ENCODE assay signal across 8 mouse cellular contexts in the genomic region with DNA sequence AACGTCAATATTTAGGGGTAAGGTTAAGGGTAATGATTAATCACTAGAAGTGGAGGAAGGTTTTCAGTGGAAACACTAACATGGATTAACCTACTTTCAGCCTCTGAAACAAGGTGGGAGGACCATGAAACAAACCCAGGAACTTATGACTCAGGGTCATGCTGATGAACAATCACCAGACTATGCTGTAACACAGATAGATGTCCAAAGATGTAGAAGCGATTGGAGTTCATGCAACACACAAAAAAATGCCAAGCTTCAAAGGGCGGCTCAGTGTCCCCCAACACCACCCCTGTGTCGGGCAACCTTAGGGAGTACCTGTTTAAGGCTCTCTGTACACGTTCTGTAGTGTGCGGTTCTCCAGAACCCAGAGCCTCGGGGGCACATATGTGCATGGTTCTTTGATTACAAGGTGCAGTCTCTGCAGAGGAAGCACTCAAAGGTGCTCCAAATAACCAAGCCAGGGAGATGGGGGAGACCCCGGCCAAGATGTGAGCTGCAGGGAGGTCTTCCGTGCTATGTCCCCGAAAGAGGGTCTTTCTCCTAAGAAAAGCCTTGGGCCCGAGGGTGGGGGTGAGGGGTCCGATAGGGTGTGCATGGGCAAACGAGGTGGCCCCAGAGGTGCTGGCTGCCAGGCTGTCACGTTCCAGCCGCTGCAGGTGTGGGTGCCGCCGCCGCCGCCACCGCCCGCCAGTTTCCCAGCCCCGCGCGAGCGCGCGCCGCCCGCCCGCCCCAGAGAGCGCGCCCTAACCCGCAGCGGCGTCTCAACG. TPM values are rescaled to one million over a fixed set of nuclear protein-coding genes. Genes with fewer than 3 reads are reported as not detected.
DNase-seq lines count a peak whose midpoint lies in the region; ATAC-seq and TF ChIP-seq lines count a peak whose summit lies in the region.

No protein-coding gene starts in this region.

- no peak for TF ChIP-seq POLR2A in liver, adult 2 months (IDR thresholded peaks at IDR 0.05; ENCODE audit: extremely low read depth, insufficient read depth, low read length)

- H3K36me3 ChIP-seq in liver, adult 2 months (ENCODE audit: control insufficient read depth, insufficient read depth, low read length), result peaks cover 4% of the 10 kb centered on the region; the same call in 1 of the 2 replicates
- peaks cover 3% of the 10 kb centered on the region for H3K36me3 ChIP-seq in forebrain, embryonic 12.5 days (replicated peaks)
- no peaks in the 10 kb centered on the region for H3K36me3 ChIP-seq in neural tube, embryonic 14.5 days (ENCODE audit: control insufficient read depth, insufficient read depth, low read length)

- H3K9ac ChIP-seq in liver, adult 2 months (ENCODE audit: low read depth, low read length), result peak overlapping the region; percentile 90
- H3K9ac ChIP-seq in forebrain, embryonic 12.5 days, result peak overlapping the region; percentile 92
- H3K9ac ChIP-seq in neural tube, embryonic 14.5 days (replicated peaks; ENCODE audit: low read depth, low read length), result peak overlapping the region; percentile 92

- H3K9me3 ChIP-seq in forebrain, embryonic 12.5 days, result no peaks in the 10 kb centered on the region
- no peaks in the 10 kb centered on the region for H3K9me3 ChIP-seq in neural tube, embryonic 14.5 days (ENCODE audit: control insufficient read depth, low read length)

- peak; percentile 96 for DNase-seq in liver, adult 2 months (ENCODE audit: extremely low read depth, low read depth, low spot score)
- DNase-seq in liver (no peak), NIH3T3 (ENCODE audit: low read depth) (peak; percentile 57)
- DNase-seq in kidney, postnatal 14 days, result peak; percentile 10
- no peak for DNase-seq in embryo, embryonic 10 days (ENCODE audit: low spot score)
- DNase-seq in cerebellum, postnatal 10 days, result no peak

- peak; percentile 63 for ATAC-seq in forebrain, embryonic 12.5 days (ENCODE audit: low FRiP score)
- peak; percentile 49 for ATAC-seq in neural tube, embryonic 14.5 days (ENCODE audit: low read depth)

- TF ChIP-seq CTCF in liver, adult 2 months (IDR thresholded peaks at IDR 0.05; ENCODE audit: low read depth, low read length), result no peak

- peak overlapping the region; percentile 94 for H3K27ac ChIP-seq in liver, adult 2 months (replicated peaks; ENCODE audit: insufficient read depth, low read depth, low read length)
- peak overlapping the region; percentile 93 for H3K27ac ChIP-seq in forebrain, embryonic 12.5 days
- H3K27ac ChIP-seq in neural tube, embryonic 14.5 days (ENCODE audit: low read depth, low read length), result peak overlapping the region; percentile 99

- H3K4me3 ChIP-seq in liver, adult 2 months (ENCODE audit: insufficient read depth, low read depth, low read length), result peak overlapping the region; percentile 89
- peak overlapping the region; percentile 84 for H3K4me3 ChIP-seq in forebrain, embryonic 12.5 days (replicated peaks)
- H3K4me3 ChIP-seq in neural tube, embryonic 14.5 days (ENCODE audit: low read depth, low read length), result peak overlapping the region; percentile 75

- peaks cover 21% of the 10 kb centered on the region for H3K79me2 ChIP-seq in liver, adult 2 months (ENCODE audit: control insufficient read depth, insufficient read depth, low read length)

- WGBS in liver, adult 2 months, result 1% methylated on average over 36 of the region's 36 CpGs
- 8% methylated on average over 36 of the region's 36 CpGs for WGBS in forebrain, embryonic 12.5 days
- 10% methylated on average over 29 of the region's 36 CpGs for WGBS in neural tube, embryonic 14.5 days

- H3K4me1 ChIP-seq in liver, adult 2 months (ENCODE audit: control insufficient read depth, insufficient read depth, low read length), result peaks cover 10% of the 10 kb centered on the region; the same call in 1 of the 2 replicates
- H3K4me1 ChIP-seq in forebrain, embryonic 12.5 days, result peaks cover 11% of the 10 kb centered on the region; the same call in 1 of the 2 replicates
- H3K4me1 ChIP-seq in neural tube, embryonic 14.5 days (ENCODE audit: control insufficient read depth, insufficient read depth, low read length), result peaks cover 10% of the 10 kb centered on the region; the same call in 1 of the 2 replicates

- H3K27me3 ChIP-seq in liver, adult 2 months (ENCODE audit: control insufficient read depth, insufficient read depth, low read length), result no peaks in the 10 kb centered on the region
- no peaks in the 10 kb centered on the region for H3K27me3 ChIP-seq in forebrain, embryonic 12.5 days
- H3K27me3 ChIP-seq in neural tube, embryonic 14.5 days (ENCODE audit: control insufficient read depth, insufficient read depth, low read length), result no peaks in the 10 kb centered on the region; the same call in 1 of the 2 replicates

- peak overlapping the region; percentile 74 for H3K4me2 ChIP-seq in forebrain, embryonic 12.5 days
- peak overlapping the region; percentile 84 for H3K4me2 ChIP-seq in neural tube, embryonic 14.5 days (ENCODE audit: low read depth, low read length)

RNA-seq across cellular contexts. Expression of a gene that starts 0.8 kb away (rescaled TPM):
- 56.7 and 57.1 TPM in 2 replicates for total RNA-seq in liver, adult 2 months (2014; rRNA removed)
- 173 and 183 TPM in 2 replicates for polyA plus RNA-seq in liver, adult 2 months (2012; rRNA removed)
- polyA plus RNA-seq in forebrain, embryonic 12.5 days (2016; fragmentation: Nextera tagmentation; extraction: Ambion mirVana), result 13.0 and 14.5 TPM in 2 replicates
- 15.0 and 19.1 TPM in 2 replicates for polyA plus RNA-seq in neural tube, embryonic 14.5 days (2014; fragmentation: Nextera tagmentation; extraction: Ambion mirVana)

RNA-seq across cellular contexts. Expression of a gene that starts 0.9 kb away (rescaled TPM):
- total RNA-seq in liver, adult 2 months (2014; rRNA removed), result 4.2 and 5.7 TPM in 2 replicates
- 7.2 and 8.8 TPM in 2 replicates for polyA plus RNA-seq in liver, adult 2 months (2012; rRNA removed)
- polyA plus RNA-seq in forebrain, embryonic 12.5 days (2016; fragmentation: Nextera tagmentation; extraction: Ambion mirVana), result 14.2 and 14.3 TPM in 2 replicates
- polyA plus RNA-seq in neural tube, embryonic 14.5 days (2014; fragmentation: Nextera tagmentation; extraction: Ambion mirVana), result 14.6 and 15.7 TPM in 2 replicates

RNA-seq across cellular contexts. Expression of a gene that starts 35.5 kb away (rescaled TPM):
- total RNA-seq in liver, adult 2 months (2014; rRNA removed), result 7.8 and 8.0 TPM in 2 replicates
- 3.9 and 5.4 TPM in 2 replicates for polyA plus RNA-seq in liver, adult 2 months (2012; rRNA removed)
- 18.8 and 18.9 TPM in 2 replicates for polyA plus RNA-seq in forebrain, embryonic 12.5 days (2016; fragmentation: Nextera tagmentation; extraction: Ambion mirVana)
- 21.8 and 35.7 TPM in 2 replicates for polyA plus RNA-seq in neural tube, embryonic 14.5 days (2014; fragmentation: Nextera tagmentation; extraction: Ambion mirVana)

Comparison
In these comparisons a context has a peak if more than half of its experiments do, and no peak if none do; other contexts are left out.
1. DNase-seq: peak in liver, adult 2 months (single experiment), NIH3T3 (single experiment) and kidney, postnatal 14 days (single experiment); none in liver (single experiment), embryo, embryonic 10 days (single experiment) and cerebellum, postnatal 10 days (0 of 2).
2. Peak in every context shown above with its lines, with median percentiles within 50 percentile points of each other: H3K27ac ChIP-seq, H3K4me3 ChIP-seq and H3K9ac ChIP-seq.